Mouse (Mus musculus): ENCODE results near the gene Bbs10. TPM values are rescaled to one million over a fixed set of nuclear protein-coding genes. Genes with fewer than 3 reads are reported as not detected.

The Bbs10 gene
- 3.0 TPM for polyA plus RNA-seq (2014; fragmentation: Illumina TruSeq; extraction: RNeasy Lipid Tissue Mini Kit (QIAGEN cat#74804); ENCODE audit: low replicate concordance)

GRCm38 (mm10) chr10:111298140-111299098 lies at the start of gene Bbs10:
TSS of gene Bbs10 (plus strand) at chr10:111298679.

Other genes with a start within 250 kb of the Bbs10 start
- 17.2 TPM for gene Osbpl8, start 133.9 kb upstream of the Bbs10 start, polyA plus RNA-seq (2014; fragmentation: Illumina TruSeq; extraction: RNeasy Lipid Tissue Mini Kit (QIAGEN cat#74804); ENCODE audit: low replicate concordance)
- 216 TPM for gene Nap1l1, start 174.5 kb downstream of the Bbs10 start, polyA plus RNA-seq (2014; fragmentation: Illumina TruSeq; extraction: RNeasy Lipid Tissue Mini Kit (QIAGEN cat#74804); ENCODE audit: low replicate concordance)
- 8.9 TPM for gene Phlda1, start 207.6 kb downstream of the Bbs10 start, polyA plus RNA-seq (2014; fragmentation: Illumina TruSeq; extraction: RNeasy Lipid Tissue Mini Kit (QIAGEN cat#74804); ENCODE audit: low replicate concordance)

All from small intestine, adult 10 weeks (tissue).